Mouse (Mus musculus): Measurements from ENCODE around the gene Zmiz1. TPM values are rescaled to one million over a fixed set of nuclear protein-coding genes. Genes with fewer than 3 reads are reported as not detected.

Gene Zmiz1
- polyA plus RNA-seq, 1 experiment from 2014 or later = 4.3 TPM

DNA sequence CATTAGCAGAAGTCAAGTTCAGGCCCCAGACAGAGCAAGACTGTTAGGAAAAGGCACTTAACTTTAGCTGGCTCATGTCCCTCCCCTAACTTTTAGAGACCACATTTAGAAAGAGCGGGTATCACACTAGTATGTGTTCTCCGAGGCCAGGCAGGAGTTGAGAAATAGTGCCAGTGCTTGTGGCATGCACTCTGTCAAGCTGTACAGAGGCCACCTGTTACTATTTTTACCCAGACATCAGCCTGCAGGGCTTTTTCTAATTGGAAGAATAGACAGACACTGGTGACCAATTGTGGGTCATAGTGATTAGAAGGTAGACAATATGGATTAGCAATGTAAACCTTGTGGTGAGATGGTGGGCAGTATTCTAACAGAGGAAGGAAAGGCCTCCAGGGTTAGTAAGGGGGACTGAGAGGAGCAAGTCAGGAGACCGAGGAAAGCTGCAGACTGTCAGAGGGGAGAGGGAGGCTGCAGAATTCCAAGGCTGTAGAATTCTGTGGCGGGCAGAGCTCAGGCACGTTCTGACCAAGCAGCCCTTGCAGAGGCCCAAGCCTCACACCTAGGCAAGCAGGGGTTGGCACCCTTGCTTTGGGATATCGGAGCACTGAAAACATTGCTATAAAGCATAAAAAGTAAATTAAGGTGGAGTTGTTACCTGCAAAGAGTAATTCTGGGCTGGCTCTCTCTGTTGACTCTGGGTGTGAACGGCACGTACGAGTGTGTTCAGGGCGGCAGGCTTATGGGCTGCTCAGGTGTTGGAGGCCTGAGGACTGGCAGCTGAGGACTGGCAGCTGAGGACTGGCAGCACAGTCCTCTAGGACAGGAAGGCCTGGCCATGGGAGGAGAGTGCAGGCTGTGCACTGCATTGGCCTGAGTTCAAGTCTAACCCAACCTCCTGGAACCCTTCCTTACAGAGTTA is 228.3 kb downstream of the Zmiz1 start:
- H3K36me3 ChIP-seq (replicated peaks; ENCODE audit: insufficient read depth, low read length) = no peaks in the 10 kb centered on the region
- H3K4me1 ChIP-seq (ENCODE audit: insufficient read depth) = peaks cover 15% of the 10 kb centered on the region
- H3K9ac ChIP-seq (replicated peaks) = no peak overlapping the region
- no peaks in the 10 kb centered on the region; the same call in 1 of the 2 replicates for H3K27me3 ChIP-seq (ENCODE audit: insufficient read depth, low read length)
- TF ChIP-seq EP300 (IDR thresholded peaks at IDR 0.05; ENCODE audit: low read depth) = no peak
- TF ChIP-seq CTCF (IDR thresholded peaks at IDR 0.05; ENCODE audit: low read depth) = no peak
- DNase-seq = no peak
- H3K9me3 ChIP-seq (ENCODE audit: low read length) = no peaks in the 10 kb centered on the region
- ATAC-seq = peak; percentile 87
- 68% methylated on average over 10 of the region's 10 CpGs for WGBS (ENCODE audit: insufficient replicate concordance)
- no peak overlapping the region for H3K4me2 ChIP-seq (ENCODE audit: low read depth, low read length)
- no peak overlapping the region for H3K4me3 ChIP-seq (ENCODE audit: low read depth, low read length)
- H3K27ac ChIP-seq (ENCODE audit: low read depth) = peak overlapping the region; percentile 64; the same call in 1 of the 2 replicates

GRCm38 (mm10) chr14:25693271-25693887 is 234.4 kb downstream of the Zmiz1 start:
- DNase-seq (no peak), ATAC-seq (peak; percentile 6)
- TF ChIP-seq EP300 (IDR thresholded peaks at IDR 0.05; ENCODE audit: low read depth) (no peak), CTCF (IDR thresholded peaks at IDR 0.05; ENCODE audit: low read depth) (no peak)
- Histone ChIP-seq H3K4me2 (ENCODE audit: low read depth, low read length) (peak overlapping the region; percentile 97), H3K36me3 (replicated peaks; ENCODE audit: insufficient read depth, low read length) (peaks cover 13% of the 10 kb centered on the region), H3K4me3 (ENCODE audit: low read depth, low read length) (peak overlapping the region; percentile 93), H3K27me3 (ENCODE audit: insufficient read depth, low read length) (no peaks in the 10 kb centered on the region; the same call in 1 of the 2 replicates), H3K9ac (replicated peaks) (no peak overlapping the region), H3K4me1 (ENCODE audit: insufficient read depth) (peaks cover 14% of the 10 kb centered on the region), H3K27ac (ENCODE audit: low read depth) (no peak overlapping the region), H3K9me3 (ENCODE audit: low read length) (no peaks in the 10 kb centered on the region)
- 54% methylated on average over 6 of the region's 6 CpGs for WGBS (ENCODE audit: insufficient replicate concordance)

GRCm38 (mm10) chr14:25693888-25694568 is 235.0 kb downstream of the Zmiz1 start, which contains the start of gene Ppif:
TSS of gene Ppif (plus strand) at chr14:25694154.
- Histone ChIP-seq H3K27ac (ENCODE audit: low read depth) (peak within 1 kb of the TSS; percentile 85), H3K9ac (replicated peaks) (peak within 1 kb of the TSS; percentile 85), H3K27me3 (ENCODE audit: insufficient read depth, low read length) (no peaks in the 10 kb centered on the region), H3K4me1 (ENCODE audit: insufficient read depth) (peaks cover 14% of the 10 kb centered on the region), H3K4me3 (ENCODE audit: low read depth, low read length) (peak within 1 kb of the TSS; percentile 93), H3K9me3 (ENCODE audit: low read length) (no peaks in the 10 kb centered on the region), H3K4me2 (ENCODE audit: low read depth, low read length) (peak within 1 kb of the TSS; percentile 97), H3K36me3 (replicated peaks; ENCODE audit: insufficient read depth, low read length) (peaks cover 17% of the 10 kb centered on the region)
- TF ChIP-seq EP300 (IDR thresholded peaks at IDR 0.05; ENCODE audit: low read depth) (no peak), CTCF (IDR thresholded peaks at IDR 0.05; ENCODE audit: low read depth) (peak; percentile 100)
- WGBS (ENCODE audit: insufficient replicate concordance) = under 1% methylated on average over 66 of the region's 70 CpGs
- ATAC-seq (peak; percentile 93), DNase-seq (peak; percentile 97)

- no peak for TF ChIP-seq CTCF (IDR thresholded peaks at IDR 0.05; ENCODE audit: low read depth)
- no peak for TF ChIP-seq EP300 (IDR thresholded peaks at IDR 0.05; ENCODE audit: low read depth)
- WGBS (ENCODE audit: insufficient replicate concordance) = under 1% methylated on average over 10 of the region's 10 CpGs
- Histone ChIP-seq H3K4me2 (ENCODE audit: low read depth, low read length) (peak overlapping the region; percentile 97), H3K27ac (ENCODE audit: low read depth) (peak overlapping the region; percentile 85), H3K9me3 (ENCODE audit: low read length) (no peaks in the 10 kb centered on the region), H3K4me1 (ENCODE audit: insufficient read depth) (peaks cover 14% of the 10 kb centered on the region), H3K4me3 (ENCODE audit: low read depth, low read length) (peak overlapping the region; percentile 93), H3K36me3 (replicated peaks; ENCODE audit: insufficient read depth, low read length) (peaks cover 22% of the 10 kb centered on the region), H3K9ac (replicated peaks) (peak overlapping the region; percentile 85), H3K27me3 (ENCODE audit: insufficient read depth, low read length) (no peaks in the 10 kb centered on the region)
- ATAC-seq = peak; percentile 69
- peak; percentile 71 for DNase-seq
Measured at GRCm38 (mm10) chr14:25694569-25694897, 235.5 kb downstream of the Zmiz1 start.

DNA sequence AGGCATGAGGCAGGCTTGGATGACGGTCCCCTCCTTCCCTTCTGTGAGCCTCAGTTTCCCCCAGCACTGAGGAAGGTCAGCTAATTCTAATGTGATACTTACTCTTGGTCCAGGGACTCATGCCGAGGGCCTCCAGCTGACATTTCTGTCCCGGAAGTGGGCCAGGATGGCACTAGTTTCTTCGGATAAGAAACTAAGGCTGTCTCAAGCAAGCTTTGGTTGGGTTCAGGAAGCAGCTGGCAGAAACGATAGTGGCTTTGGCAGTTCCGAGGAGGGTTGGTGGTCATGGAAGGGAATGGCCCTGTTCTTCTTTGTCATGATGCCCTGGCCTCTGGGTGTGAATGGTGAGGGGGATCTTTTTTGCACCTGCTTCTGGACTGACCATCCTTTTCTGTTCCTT is 236.1 kb downstream of the Zmiz1 start:
- DNase-seq (no peak), ATAC-seq (peak; percentile 2; the same call in 1 of the 2 replicates)
- Histone ChIP-seq H3K27me3 (ENCODE audit: insufficient read depth, low read length) (no peaks in the 10 kb centered on the region), H3K4me2 (ENCODE audit: low read depth, low read length) (peak overlapping the region; percentile 97), H3K4me1 (ENCODE audit: insufficient read depth) (peaks cover 14% of the 10 kb centered on the region), H3K4me3 (ENCODE audit: low read depth, low read length) (peak overlapping the region; percentile 93), H3K9me3 (ENCODE audit: low read length) (no peaks in the 10 kb centered on the region), H3K27ac (ENCODE audit: low read depth) (0 out of 2 replicates have a peak overlapping the region, but pooled peaks have one; percentile 85), H3K36me3 (replicated peaks; ENCODE audit: insufficient read depth, low read length) (peaks cover 27% of the 10 kb centered on the region), H3K9ac (replicated peaks) (peak overlapping the region; percentile 85; the same call in 1 of the 2 replicates)
- TF ChIP-seq EP300 (IDR thresholded peaks at IDR 0.05; ENCODE audit: low read depth) (peak; percentile 71; the same call in 1 of the 2 replicates), CTCF (IDR thresholded peaks at IDR 0.05; ENCODE audit: low read depth) (no peak)
- WGBS (ENCODE audit: insufficient replicate concordance) = 16% methylated on average over 6 of the region's 6 CpGs
